Mouse (Mus musculus): ENCODE measurements around the gene Zfhx3.

GRCm38 (mm10) chr8:108300964-108301615 lies 358.6 kb downstream of the Zfhx3 start:
- TF ChIP-seq CTCF (IDR thresholded peaks at IDR 0.05 in 2 of 3, conservative IDR thresholded peaks at IDR 0.05 in 1 of 3; ENCODE audit: control insufficient read depth in 1 of 3, insufficient read depth in 1 of 3, low read depth in 2 of 3, low read length in 3 of 3, poor library complexity in 1 of 3, severe bottlenecking in 1 of 3) = no peak
- no peak for TF ChIP-seq RAD21 (IDR thresholded peaks at IDR 0.05; ENCODE audit: low read depth, low read length)
- TF ChIP-seq USF1 (IDR thresholded peaks at IDR 0.05; ENCODE audit: low read depth, low read length) = no peak
- TF ChIP-seq ZC3H11A (IDR thresholded peaks at IDR 0.05; ENCODE audit: low read depth, low read length) = no peak

All from MEL (cell line).